ENCODE assay signal across 8 mouse cellular contexts in genomic region chr1:183439036-183439435, GRCm38 (mm10). TPM values are rescaled to one million over a fixed set of nuclear protein-coding genes. Genes with fewer than 3 reads are reported as not detected.
DNase-seq lines count a peak whose midpoint lies in the region; ATAC-seq and TF ChIP-seq lines count a peak whose summit lies in the region.

No protein-coding gene starts in this region.

- H3K27ac ChIP-seq in bone marrow macrophage, adult 2 months (ENCODE audit: insufficient read depth, low read depth, low read length), result no peak overlapping the region
- no peak overlapping the region for H3K27ac ChIP-seq in embryonic fibroblast, embryonic 13.5 days (ENCODE audit: insufficient read depth, low read length)
- no peak overlapping the region for H3K27ac ChIP-seq in heart, postnatal 0 days (ENCODE audit: low read depth)
- no peak overlapping the region for H3K27ac ChIP-seq in liver, embryonic 16.5 days (ENCODE audit: low read length)
- H3K27ac ChIP-seq in olfactory bulb, adult 2 months (ENCODE audit: insufficient read depth, low read depth, low read length), result no peak overlapping the region

- DNase-seq in CD8-positive naive resting alpha-beta T cell, adult 2 months (ENCODE audit: low read depth in 2 of 2, low spot score in 2 of 2), result peak; percentile 39 to 44
- DNase-seq in heart, postnatal 0 days (ENCODE audit: low spot score), result peak; percentile 29
- peak; percentile 75 for DNase-seq in layer of hippocampus, adult 11-12 months (ENCODE audit: low spot score)
- DNase-seq in thymus, postnatal 0 days (ENCODE audit: low spot score), result peak; percentile 68

- no peak for TF ChIP-seq EP300 in heart, postnatal 0 days (IDR thresholded peaks at IDR 0.05; ENCODE audit: low read depth)

- H3K4me3 ChIP-seq in bone marrow macrophage, adult 2 months (ENCODE audit: insufficient read depth, low read length), result peak overlapping the region; percentile 61
- no peak overlapping the region for H3K4me3 ChIP-seq in embryonic fibroblast, embryonic 13.5 days (ENCODE audit: insufficient read depth, low read length)
- H3K4me3 ChIP-seq in heart, postnatal 0 days (ENCODE audit: low read depth, low read length), result peak overlapping the region; percentile 34
- peak overlapping the region; percentile 40 for H3K4me3 ChIP-seq in liver, embryonic 16.5 days (ENCODE audit: low read depth, low read length)
- peak overlapping the region; percentile 35 for H3K4me3 ChIP-seq in olfactory bulb, adult 2 months (ENCODE audit: insufficient read depth, low read depth, low read length)

- no peak overlapping the region for H3K9ac ChIP-seq in heart, postnatal 0 days (replicated peaks; ENCODE audit: low read depth, low read length)
- no peak overlapping the region for H3K9ac ChIP-seq in liver, embryonic 16.5 days (ENCODE audit: low read depth, low read length)

- H3K4me1 ChIP-seq in bone marrow macrophage, adult 2 months (ENCODE audit: control insufficient read depth, insufficient read depth, low read length), result no peaks in the 10 kb centered on the region
- no peaks in the 10 kb centered on the region for H3K4me1 ChIP-seq in embryonic fibroblast, embryonic 13.5 days (ENCODE audit: control insufficient read depth, insufficient read depth, low read length)
- H3K4me1 ChIP-seq in heart, postnatal 0 days (ENCODE audit: control insufficient read depth, insufficient read depth), result no peaks in the 10 kb centered on the region
- H3K4me1 ChIP-seq in liver, embryonic 16.5 days (ENCODE audit: control insufficient read depth, low read depth, low read length), result no peaks in the 10 kb centered on the region
- H3K4me1 ChIP-seq in olfactory bulb, adult 2 months (ENCODE audit: control insufficient read depth, insufficient read depth, low read length), result peaks cover 7% of the 10 kb centered on the region

- TF ChIP-seq CTCF in bone marrow macrophage, adult 2 months (IDR thresholded peaks at IDR 0.05; ENCODE audit: low read depth, low read length), result peak; percentile 53
- TF ChIP-seq CTCF in embryonic fibroblast, embryonic 13.5 days (IDR thresholded peaks at IDR 0.05; ENCODE audit: borderline replicate concordance, insufficient read depth, low read length), result peak; percentile 55; the same call in 1 of the 2 replicates
- TF ChIP-seq CTCF in heart, postnatal 0 days (IDR thresholded peaks at IDR 0.05; ENCODE audit: low read depth), result peak; percentile 71
- TF ChIP-seq CTCF in olfactory bulb, adult 2 months (IDR thresholded peaks at IDR 0.05; ENCODE audit: insufficient read depth, low read depth, low read length), result peak; percentile 84

- H3K9me3 ChIP-seq in heart, postnatal 0 days (replicated peaks; ENCODE audit: control insufficient read depth, low read length), result no peaks in the 10 kb centered on the region
- no peaks in the 10 kb centered on the region for H3K9me3 ChIP-seq in liver, embryonic 16.5 days (replicated peaks; ENCODE audit: control insufficient read depth, low read length)

- WGBS in heart, postnatal 0 days, result 18% methylated on average over 22 of the region's 22 CpGs
- 15% methylated on average over 22 of the region's 22 CpGs for WGBS in liver, embryonic 16.5 days (ENCODE audit: insufficient replicate concordance)
- 22% methylated on average over 22 of the region's 22 CpGs for WGBS in olfactory bulb, adult 2 months

- no peaks in the 10 kb centered on the region for H3K36me3 ChIP-seq in heart, postnatal 0 days (replicated peaks; ENCODE audit: control insufficient read depth, insufficient read depth, low read length)
- no peaks in the 10 kb centered on the region for H3K36me3 ChIP-seq in liver, embryonic 16.5 days (ENCODE audit: control insufficient read depth, insufficient read depth)

- TF ChIP-seq POLR2A in bone marrow macrophage, adult 2 months (IDR thresholded peaks at IDR 0.05; ENCODE audit: borderline replicate concordance, low read depth, low read length), result no peak
- no peak for TF ChIP-seq POLR2A in embryonic fibroblast, embryonic 13.5 days (IDR thresholded peaks at IDR 0.05; ENCODE audit: low read depth, low read length)
- no peak for TF ChIP-seq POLR2A in olfactory bulb, adult 2 months (IDR thresholded peaks at IDR 0.05; ENCODE audit: insufficient read depth, low read depth, low read length)

- ATAC-seq in heart, postnatal 0 days (ENCODE audit: insufficient read depth, low read depth), result peak; percentile 87
- peak; percentile 84 for ATAC-seq in liver, embryonic 16.5 days (ENCODE audit: low read depth)

- H3K27me3 ChIP-seq in heart, postnatal 0 days (ENCODE audit: control insufficient read depth, insufficient read depth, low read length), result no peaks in the 10 kb centered on the region
- no peaks in the 10 kb centered on the region for H3K27me3 ChIP-seq in liver, embryonic 16.5 days (ENCODE audit: control insufficient read depth, insufficient read depth, low read depth, low read length)

- H3K4me2 ChIP-seq in heart, postnatal 0 days (ENCODE audit: low read depth, low read length), result peak overlapping the region; percentile 52
- H3K4me2 ChIP-seq in liver, embryonic 16.5 days (ENCODE audit: low read depth, low read length), result peak overlapping the region; percentile 50

RNA-seq across cellular contexts. Expression of gene Hhipl2, which starts 21.0 kb away (rescaled TPM):
- polyA plus RNA-seq in bone marrow macrophage, adult 2 months (2012; ENCODE audit: insufficient read depth, insufficient read length, missing spikeins), result not detected in 2 replicates
- 0.40 TPM in 1 of 2 replicates, not detected in the other for polyA plus RNA-seq in embryonic fibroblast, embryonic 13.5 days (2011; ENCODE audit: insufficient read length, low read depth, missing spikeins)
- total RNA-seq in heart, postnatal 0 days (2014; rRNA removed; ENCODE audit: low replicate concordance), result not detected in 2 replicates
- 0.04 TPM in 1 of 2 replicates, not detected in the other for polyA plus RNA-seq in heart, postnatal 0 days (2015; fragmentation: Nextera tagmentation; extraction: Ambion mirVana)
- not detected in 2 replicates for polyA plus RNA-seq in liver, embryonic 16.5 days (2015; fragmentation: Nextera tagmentation; extraction: Ambion mirVana)
- not detected in 2 replicates for polyA plus RNA-seq in olfactory bulb, adult 2 months (2012; ENCODE audit: insufficient read depth, insufficient read length, low replicate concordance, missing spikeins)
- 1.4 and 1.9 TPM in 2 replicates for polyA plus RNA-seq in thymus, postnatal 0 days (2015; fragmentation: Nextera tagmentation; extraction: Ambion mirVana)

RNA-seq across cellular contexts. Expression of gene Taf1a, which starts 50.3 kb away (rescaled TPM):
- 8.1 TPM in 2 replicates for polyA plus RNA-seq in bone marrow macrophage, adult 2 months (2012; ENCODE audit: insufficient read depth, insufficient read length, missing spikeins)
- polyA plus RNA-seq in embryonic fibroblast, embryonic 13.5 days (2011; ENCODE audit: insufficient read length, low read depth, missing spikeins), result 11.3 and 19.6 TPM in 2 replicates
- total RNA-seq in heart, postnatal 0 days (2014; rRNA removed; ENCODE audit: low replicate concordance), result 0.11 and 7.4 TPM in 2 replicates
- 8.5 and 9.2 TPM in 2 replicates for polyA plus RNA-seq in heart, postnatal 0 days (2015; fragmentation: Nextera tagmentation; extraction: Ambion mirVana)
- polyA plus RNA-seq in liver, embryonic 16.5 days (2015; fragmentation: Nextera tagmentation; extraction: Ambion mirVana), result 3.9 TPM in 2 replicates
- not detected in 2 replicates for polyA plus RNA-seq in olfactory bulb, adult 2 months (2012; ENCODE audit: insufficient read depth, insufficient read length, low replicate concordance, missing spikeins)
- polyA plus RNA-seq in thymus, postnatal 0 days (2015; fragmentation: Nextera tagmentation; extraction: Ambion mirVana), result 18.3 and 22.0 TPM in 2 replicates
